Mouse (Mus musculus) naive thymus-derived CD4-positive, alpha-beta T cell, adult 2 months (primary cell): ENCODE results near the gene Angptl2.
A peak's percentile ranks its signal among the peaks of the same experiment; 100 is the strongest.

Experiments used
- DNase-seq: peaks from one replicate; pipeline ENCODE4 v3.0.0-alpha.2; 2011; ENCODE audit warnings: low read depth

Angptl2 gene

DNA sequence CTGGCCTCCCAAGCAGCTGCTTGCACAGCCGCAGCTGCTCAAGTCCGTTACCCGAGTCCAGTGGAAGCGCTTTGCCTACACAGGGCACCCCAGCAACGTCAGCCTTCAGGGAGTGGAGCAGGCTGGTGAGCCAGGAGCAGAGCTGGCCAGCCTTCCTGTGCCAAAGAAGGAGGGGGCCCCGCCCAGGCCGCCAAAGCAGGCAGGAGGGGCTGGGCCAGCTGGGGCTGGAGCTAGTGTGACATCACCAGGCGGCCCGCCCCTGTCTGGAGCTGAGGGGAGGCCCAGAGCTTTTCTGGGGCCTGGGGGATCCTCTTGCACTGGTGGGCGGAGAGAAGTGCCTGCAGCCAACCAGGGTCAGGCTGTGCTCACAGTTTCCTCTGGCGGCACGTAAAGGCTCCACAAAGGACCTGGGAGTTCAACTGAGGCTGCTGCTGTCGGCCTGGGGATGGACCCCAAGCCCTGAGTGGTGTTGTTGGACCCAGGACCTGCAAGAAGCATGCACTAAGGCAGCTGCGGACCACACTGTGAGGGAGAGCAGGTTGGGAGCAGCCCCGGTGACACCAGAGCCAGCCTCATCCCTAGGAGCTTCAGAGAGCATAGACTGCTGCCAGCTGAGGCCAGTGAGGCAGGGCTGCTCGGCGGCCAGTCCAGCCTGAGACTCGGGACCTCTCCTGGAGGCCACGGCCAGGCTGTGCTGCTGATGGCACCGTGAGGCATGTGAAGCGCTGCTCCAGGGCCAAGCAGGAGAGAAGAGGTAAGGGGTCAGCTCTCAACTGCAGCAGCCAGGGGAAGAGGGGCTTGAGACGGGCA, at the start of gene Angptl2:
Gene Angptl2 (plus strand): TSS at position 370 of the 810 bp plus-strand sequence.
- peak; percentile 58 for DNase-seq

DNA sequence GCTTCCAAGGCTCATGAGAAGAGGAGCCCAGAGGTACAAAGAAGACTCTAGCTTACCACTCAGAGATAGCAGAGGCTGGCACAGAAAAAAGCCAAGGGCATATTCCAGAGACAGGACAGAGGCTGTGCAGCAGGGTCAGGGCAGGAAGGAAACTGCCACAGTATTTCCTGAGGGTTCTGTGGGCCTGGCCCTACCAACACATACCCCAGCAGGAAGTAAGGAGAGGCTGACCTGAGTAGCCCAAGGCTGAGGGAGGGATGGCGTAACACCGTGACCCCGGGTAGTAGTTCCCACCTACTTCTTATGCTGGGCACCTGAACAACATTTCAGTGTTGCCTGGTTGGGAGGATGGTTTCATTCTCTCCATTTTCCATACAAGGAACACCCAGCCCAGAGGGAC, 48.8 kb upstream of the Angptl2 start:
- DNase-seq = no peak

DNA sequence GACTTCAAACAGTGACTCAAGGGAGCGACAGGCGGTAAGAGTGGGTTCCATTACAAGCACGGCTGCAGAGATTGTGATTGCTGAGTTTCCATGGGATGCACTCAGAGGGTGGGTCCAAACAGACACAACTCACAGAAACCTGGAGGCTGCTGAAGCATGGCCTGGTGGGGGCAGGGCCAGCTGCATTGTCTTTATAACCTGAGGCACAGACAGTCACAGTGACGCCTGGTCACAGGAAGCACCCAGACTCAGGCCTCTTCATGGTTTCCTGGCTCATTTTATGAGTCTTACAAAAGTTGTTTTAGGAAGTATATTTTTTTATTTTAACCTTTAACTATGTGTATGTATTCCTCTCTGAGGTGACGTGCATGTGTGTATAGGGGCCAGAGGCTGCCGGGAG, 46.4 kb upstream of the Angptl2 start:
- no peak for DNase-seq

DNA sequence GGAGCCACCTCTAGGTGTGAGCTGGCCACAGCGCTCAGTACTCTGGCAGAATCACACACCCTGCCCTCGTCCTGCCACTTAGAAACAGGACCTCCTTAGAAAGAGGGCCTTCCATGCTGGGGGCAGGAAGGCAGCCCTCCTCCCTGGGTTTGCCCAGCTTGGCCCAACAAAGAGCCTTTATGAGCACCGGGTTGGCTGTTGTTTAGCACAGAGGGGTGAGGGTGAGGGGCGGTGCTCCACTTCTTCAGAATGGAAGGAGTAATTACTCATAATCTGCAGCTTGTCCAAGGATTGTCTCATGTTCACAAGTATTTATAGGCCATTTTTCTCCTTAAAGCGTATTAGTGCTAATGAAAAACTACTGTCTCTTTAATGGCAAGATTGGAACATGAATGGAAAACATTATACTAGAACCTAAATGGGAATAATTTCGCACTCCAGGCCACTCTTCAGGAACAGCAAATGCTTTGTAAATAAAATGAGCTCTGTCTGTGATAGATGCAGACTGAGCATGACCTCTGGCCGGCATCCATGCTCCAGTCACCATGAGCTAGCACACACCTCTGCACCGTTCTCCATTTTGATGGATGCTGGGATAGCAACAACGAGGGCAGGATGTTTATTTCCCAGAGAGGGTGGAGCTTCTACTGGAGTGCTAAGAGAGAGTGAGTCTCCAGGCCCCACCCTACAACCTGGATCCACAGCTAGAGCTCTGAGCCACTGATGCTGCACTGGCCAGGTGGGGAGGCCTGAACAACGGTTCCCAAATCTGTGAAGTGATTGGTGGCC, 44.9 kb upstream of the Angptl2 start:
- DNase-seq = no peak

DNA sequence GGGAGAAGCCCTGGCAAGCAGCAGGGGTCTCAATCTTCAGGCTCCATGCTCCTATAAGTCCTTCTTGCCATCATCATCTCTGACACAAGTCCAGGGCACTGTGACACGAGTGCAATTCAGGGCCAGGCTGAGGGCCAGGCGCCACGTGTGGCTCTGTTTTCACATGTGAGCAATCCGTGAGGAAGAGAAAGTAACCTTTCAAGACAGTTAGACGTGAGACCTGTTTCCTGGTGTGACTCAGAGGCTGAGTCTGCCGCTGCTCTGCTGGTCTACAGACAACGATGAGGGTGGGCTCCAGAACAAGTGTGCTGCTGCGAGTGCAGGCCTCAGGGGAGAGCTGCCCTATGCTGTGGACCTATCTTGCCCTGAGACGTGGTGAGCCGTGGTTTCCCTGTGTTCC, 42.7 kb upstream of the Angptl2 start:
- DNase-seq = no peak

DNA sequence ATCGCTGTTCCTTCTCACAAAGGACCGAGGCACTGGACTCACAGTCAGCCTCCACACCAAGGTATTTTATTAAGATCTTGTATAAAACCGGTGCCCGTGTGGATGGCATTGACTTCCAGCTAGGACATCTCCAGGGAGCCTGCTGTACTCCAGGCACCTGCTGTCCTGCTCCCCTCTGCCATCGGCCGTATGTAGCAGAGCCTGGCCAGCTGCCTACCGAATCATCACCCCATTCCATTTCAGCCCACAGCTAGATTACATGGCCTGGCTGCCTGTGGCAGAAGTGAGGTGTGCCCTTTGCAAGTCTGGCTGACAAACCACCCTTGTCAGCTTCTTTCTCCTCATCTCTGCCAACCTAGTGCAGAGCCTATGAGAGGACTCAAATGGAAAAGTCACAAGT, 42.2 kb upstream of the Angptl2 start:
- no peak for DNase-seq

DNA sequence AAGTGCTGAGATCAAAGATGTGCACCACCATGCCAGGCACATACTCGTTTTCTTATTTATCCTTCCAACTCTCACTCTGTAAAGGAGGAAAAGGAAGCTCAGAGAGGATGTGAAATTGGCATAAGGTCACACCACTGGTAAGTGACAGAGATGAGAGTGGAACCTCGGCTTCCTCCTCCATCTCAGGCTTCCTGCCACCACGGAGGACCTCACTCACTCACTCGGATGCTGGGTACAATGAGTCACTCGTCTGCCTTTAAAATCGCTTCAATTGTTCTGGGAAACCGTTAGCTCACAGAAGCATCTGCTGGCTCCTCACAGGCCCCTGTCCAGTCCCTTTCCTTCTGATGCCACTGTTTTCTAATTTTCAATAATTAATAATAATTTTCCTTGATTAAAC, 39.4 kb upstream of the Angptl2 start:
- DNase-seq = peak; percentile 10

DNA sequence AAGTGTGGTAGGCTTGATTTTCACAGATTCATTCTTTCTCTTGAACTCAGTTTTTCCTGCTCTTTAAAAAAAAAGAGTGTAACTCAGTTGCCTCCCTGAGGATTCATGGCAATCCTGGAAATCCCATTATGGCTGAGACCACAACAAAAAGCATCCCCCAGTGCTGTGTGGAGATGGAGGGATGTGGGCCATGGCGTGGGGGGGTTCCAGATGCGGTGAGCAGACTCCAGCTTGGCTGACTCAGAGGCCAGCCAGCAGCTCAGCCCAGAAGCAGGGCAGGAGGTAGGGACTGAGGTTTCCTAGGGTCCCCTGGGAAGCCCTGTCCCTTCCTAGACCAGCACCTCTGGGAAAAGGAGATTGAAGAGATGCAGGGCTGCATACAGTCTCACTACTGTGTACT, 38.9 kb upstream of the Angptl2 start:
- no peak for DNase-seq

DNA sequence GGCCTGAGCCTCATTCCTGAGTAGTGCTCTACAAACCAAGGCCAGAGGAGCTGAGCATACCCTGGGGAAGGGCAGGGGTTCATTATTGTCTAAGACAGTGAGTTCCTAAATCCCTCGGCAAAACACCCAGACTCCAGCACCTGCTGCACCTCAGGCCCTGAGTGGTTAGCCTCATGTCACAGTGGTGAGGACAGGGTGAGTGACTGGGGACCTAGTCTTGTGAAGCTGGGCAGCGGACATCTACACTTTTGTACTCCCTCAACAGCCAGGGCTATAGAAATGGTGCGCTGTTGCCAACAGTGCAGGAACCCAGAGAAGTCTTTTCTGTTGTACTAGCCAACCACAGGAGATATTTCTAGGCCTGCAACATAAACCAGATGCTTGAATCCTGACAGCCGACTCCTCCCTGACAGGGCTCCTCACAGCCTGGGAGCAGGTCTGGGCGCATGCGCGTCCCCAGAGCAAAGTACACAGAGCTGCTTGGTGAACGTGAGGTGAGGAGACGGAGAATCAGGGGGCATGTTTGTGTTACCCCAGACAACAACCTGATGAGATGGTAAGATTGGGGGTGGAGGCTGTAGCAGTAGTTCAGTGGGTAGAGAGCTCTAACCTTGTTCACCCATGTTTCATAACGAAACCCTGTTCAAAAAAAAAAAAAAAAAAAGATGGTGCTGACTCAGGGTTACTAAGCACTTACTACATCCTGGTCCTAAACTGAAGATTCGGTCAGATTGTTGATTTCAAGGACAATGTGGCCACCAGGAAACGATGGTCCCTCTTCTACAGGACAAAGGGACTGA, 38.2 kb upstream of the Angptl2 start:
- no peak for DNase-seq

DNA sequence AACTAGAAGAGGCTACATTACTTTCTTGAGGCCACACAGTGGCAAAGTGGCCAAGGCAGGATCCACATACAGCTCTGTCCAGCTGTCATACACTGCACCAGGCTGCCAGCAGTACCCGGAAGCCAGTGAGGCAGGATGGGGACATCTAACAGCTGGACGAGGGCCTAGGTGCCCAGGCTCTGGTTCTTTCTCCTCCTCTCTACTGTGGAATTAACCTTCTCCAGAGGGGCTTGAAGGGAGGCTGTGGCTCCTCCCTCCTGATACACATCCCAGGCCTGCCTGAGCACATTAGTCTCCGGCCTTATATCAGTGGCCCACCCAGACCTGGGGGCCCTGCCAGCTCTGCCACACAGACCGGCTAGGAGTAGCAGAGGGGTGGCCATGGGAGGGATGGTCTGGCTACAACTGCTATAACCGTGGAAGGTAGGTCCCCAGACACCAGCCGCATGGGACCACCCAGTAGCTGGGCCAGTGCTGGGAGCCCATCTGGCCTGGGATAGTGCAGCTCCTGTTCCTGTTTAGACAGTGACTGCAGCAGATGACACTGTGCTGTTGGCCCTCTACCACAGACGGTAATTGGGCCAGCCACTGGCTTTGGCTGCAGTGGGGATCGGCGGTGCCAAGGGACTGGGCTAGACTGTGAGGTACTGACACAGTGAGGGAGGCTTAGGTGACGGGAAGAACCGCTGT, 37.5 kb upstream of the Angptl2 start:
- no peak for DNase-seq

DNA sequence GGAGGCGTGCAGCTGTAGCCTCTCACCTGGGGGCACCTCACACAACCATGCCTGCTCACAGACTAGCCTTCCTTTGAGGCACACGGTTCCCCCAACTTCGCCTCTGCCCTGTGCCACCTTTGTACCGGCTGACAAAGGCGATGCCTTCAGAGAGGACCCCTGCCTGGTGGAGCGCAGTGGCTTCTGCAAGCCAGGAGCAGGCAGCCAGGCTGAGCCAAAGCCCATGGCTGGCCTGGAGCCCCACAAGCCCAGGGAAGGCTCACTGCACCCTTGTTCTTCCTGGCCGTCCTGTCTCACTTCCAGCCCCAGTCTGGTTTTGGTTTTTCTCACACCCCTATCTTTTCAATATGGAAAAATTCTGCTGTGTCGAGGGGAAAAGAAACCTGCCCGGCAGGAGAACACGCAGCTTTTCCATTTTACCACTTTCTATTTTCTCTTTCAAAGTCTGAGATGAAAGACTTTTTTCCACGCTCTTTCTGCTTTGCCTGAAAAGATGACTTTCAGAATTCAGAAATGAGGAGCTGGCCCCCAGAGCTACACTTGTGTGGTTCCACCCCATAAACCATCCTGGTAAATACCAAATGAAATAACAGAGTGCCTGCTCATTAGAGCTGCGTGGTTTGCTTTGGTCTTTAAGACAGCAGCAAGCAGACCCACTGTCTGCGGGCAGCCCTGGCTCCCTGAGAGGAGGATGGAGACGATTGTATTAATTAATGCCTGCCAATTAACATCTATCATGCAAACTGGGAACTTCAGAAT, 36.5 kb upstream of the Angptl2 start:
- no peak for DNase-seq

DNA sequence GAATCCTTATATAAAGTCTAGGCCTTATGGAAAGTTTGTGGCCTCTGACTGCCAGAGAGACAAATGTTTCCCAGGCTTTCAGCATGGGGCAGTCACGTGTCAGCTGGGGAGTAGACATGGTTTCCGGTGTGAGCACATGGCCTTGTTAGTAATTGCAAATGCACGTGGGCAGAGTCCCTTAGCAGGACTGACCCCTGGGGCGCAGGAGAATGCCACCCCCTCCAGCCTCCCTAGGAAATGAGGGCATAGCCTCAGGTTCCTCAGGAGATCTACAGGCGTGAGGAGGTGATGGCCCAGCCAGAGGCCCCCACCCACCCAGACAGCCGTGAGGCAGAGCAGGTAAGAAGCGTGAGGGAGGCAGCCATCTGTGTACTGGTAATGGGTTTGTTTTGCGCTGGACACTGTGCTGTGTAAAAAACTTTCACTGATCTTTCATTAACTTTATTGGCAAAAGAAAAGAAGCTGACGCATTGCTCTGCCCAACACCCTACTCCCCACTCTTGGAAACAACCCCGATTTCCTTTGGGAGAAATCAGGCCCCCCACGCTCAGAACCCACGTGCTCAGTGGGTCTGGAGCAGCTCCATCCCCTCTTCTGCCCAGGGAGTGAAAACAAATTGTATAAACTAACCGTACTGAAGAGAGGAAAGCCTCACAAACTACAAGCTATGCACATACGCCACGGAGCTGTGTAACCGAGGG, 35.8 kb upstream of the Angptl2 start:
- DNase-seq = no peak

DNA sequence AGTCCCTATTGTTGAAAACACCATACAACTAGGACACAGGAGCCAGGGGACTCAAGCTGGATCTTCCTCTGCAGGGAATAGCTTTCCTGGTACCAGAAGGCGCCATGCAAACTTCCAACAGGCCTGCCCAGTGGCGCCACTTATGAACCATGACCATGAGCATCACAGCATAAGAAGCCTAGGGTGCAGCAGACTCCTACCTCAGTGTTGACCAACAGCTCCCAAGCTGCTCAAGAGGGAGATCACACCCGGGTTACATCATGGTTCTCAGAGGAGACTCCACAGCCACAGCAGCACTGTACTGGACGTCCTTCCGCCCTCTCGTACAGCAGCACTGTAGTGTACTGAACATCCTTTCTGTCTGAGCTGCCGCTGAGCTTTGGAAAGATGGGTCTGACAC, 32.5 kb upstream of the Angptl2 start:
- DNase-seq = no peak

DNA sequence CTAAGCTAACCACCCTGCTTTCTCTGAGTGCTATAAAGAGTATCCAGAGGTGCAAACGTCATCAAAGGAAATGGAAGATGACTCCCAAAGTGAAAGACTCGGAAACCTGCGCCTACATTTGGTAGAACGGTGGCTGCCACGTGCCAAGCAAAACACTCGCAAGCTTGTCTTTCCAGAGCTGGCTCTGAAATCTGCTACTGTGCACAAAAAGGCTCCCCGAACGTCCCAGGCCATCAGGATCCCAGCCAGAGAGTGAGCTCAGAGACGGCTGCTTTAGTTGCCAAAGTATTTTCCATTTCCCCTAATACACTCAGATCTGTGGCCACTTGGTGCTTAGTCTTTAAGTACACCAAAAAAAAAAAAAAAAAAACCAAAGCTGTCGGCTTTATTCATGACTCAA, 31.2 kb upstream of the Angptl2 start:
- no peak for DNase-seq

DNA sequence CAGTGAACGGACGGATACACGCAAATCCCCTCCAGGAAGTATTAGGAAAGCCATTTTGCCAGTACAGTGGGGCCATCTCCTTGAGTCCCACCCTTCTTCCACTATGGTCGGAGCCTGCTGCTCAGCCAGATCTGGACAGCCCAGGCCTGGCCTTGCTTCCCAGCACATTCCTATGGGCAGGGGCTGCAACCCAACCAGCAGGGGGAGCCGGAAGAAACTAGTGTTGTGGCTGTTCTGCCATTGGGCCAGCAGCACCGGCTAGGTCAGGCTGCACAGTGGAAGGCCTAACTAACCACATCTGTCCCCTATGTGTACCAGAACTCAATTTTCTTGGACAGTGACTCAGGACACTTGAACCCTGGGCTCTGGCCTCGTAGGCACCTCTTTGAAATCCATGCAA, 30.6 kb upstream of the Angptl2 start:
- DNase-seq = no peak

DNA sequence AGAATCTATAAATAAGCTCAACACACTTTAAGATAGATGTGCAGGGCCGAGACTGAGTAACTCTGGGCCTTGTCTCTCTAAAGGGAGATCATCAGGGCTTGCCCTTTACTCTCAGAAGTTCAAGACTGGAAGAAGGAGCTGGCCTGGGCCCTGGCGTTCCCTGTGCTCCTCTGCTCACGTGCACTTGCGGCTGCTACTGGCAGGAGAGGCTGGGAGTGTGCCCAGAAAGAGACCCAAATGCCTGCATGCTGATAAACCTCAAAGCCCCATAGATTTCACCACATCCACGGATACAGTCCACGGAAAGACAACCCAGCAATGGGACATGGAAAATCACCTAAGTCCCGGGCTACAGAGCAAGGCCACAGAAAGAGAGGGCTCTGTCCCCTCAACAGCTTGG, 29.4 kb upstream of the Angptl2 start:
- no peak for DNase-seq

DNA sequence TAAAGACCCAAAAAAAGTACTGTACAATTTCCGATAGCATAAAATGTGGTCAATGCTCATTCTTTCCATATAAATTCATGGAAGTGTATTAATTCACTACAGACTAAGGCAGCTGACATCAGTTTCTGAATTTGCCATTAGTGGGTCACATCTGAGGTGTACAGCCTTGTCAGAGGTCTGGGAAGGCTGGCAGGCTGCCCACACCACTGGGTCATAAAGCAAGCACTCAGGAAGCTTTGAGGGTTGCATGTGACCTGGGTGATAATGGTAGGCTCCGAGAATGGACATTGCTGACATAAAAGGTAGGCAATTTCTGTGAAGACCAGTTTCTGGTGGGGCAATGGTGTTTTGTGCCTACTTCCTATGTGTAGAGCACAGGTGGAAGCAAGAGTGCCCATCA, 28.0 kb upstream of the Angptl2 start:
- no peak for DNase-seq

DNA sequence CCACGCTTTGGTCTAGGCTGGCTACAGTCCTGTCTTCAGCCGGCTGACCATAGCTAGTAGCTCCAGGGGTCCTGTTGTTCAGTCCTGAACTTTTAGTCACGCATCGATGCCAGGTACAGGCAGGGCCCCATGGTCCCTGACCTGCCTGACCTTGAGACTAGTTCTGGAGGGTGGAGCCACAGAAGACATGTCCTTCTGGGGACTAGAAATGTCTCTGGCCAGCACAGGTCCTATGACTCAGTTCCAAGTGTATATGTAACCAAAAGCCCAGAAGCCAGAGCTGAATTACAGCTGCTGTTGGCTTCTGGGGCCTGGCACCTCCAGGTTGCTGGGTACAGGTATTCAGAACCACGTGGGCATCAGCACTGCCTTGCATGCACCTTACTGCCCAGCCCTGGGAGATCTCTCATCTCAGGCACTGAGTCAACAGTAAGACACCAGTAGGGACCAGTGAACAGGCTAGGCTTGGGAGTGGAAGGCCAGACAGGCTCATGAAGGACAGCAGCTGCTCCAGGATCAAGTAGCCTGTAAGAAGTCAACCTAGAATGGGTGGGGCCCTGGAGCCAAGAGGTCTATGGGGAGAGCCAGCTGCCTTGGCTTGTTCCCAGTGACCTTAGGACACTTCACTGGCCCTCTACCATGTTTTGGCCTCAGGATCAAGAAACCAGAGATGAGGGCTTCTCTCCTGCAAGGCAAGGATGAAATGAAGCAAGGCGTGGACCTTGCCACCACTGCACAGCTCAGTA, 26.8 kb upstream of the Angptl2 start:
- no peak for DNase-seq

DNA sequence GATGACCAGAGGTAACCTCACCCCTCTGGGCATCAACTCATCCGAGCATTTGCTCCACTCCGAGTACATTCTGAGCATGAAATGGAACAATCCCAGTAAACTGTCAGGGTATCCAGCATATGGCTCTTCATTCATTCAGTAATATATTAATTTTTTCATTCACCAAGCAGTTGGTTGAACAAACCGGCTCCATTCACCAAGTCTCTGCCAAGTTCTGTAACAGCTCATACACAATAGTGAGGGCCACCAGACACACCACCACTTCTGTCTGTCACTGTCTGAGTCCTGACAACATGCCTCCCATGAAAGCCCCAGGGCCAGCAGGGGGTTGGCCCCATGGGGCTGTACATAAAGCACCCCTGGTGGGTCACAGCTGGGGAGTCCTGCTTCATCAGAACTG, 25.9 kb upstream of the Angptl2 start:
- DNase-seq = no peak
